Mouse (Mus musculus) testis, adult 2 months (tissue): ENCODE measurements around the gene Gm10134.

ENCODE experiments used
- CTCF ChIP-seq: fragments of 200-500 bp; IDR thresholded peaks from 2 replicates; pipeline ENCODE4 v1.5.1; 2012; ENCODE audit warnings: low read depth, mild to moderate bottlenecking, inconsistent platforms, low read length, moderate library complexity; ENCODE audit not compliant: control insufficient read depth, insufficient read depth, insufficient replicate concordance
- POLR2A ChIP-seq: fragments of 200-500 bp; IDR thresholded peaks from 2 replicates; pipeline ENCODE4 v1.6.1; 2012; ENCODE audit warnings: low read depth, mild to moderate bottlenecking, inconsistent platforms, low read length, moderate library complexity; ENCODE audit not compliant: control insufficient read depth

DNA sequence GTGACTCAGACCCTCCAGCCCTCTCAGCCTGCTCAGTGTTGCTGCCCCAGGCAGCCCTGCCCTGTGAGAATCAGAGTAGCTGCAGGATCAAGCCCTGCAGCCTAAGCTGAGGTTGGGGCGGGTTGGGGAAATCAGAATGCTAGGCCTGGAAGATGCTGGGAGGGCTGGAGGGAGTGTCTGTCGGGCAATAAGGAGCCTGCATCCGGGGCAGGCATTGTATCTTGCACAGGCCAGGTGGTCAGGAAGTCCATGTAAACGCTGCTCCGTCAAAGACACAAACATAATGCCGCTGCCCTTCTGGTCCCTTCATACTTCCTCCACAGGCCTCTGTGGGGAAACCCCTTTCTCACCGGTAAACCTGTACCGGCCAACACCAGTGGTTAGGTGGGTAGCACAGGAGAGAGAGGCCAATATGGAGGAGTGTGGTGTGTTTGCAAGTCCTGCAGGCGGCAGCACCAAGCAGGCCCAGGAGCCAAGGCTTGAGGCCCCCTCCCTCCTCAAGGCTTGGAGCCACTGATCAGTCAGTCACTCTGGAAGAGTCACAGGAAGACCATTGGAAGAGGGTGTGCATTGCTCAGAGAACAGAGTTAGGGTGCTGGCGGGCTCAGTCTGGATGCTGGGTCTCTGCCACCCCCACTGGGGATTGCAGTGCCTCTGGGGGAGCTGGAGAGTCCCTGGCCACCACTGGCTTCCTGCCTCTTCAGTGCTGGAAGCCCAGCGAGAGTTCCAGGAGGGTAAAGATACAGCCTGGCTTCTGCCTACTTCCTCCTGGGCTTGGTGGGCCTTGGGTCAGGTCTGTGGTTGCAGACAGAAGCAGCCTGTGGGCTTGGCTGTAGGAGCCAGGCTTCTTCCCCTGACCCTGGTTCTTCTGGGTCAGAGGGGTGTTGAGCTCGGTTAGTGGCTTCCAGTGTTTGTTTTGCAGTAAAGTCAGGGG lies 20.3 kb downstream of the Gm10134 start:
- no peak for TF ChIP-seq CTCF
- no peak for TF ChIP-seq POLR2A
